Mouse (Mus musculus) inflammation-experienced regulatory T-cells, adult 6 months (primary cell): ENCODE results near the gene Hist1h1c. TPM values are rescaled to one million over a fixed set of nuclear protein-coding genes. Genes with fewer than 3 reads are reported as not detected.

Source experiments
- ATAC-seq: one replicate; pipeline ENCODE4 v1.8.0; 2017
- polyA plus RNA-seq, 3 experiments: library from polyadenylated mRNA; unstranded; fragments of 100-300 nt; shearing (Covaris generic); gene quantifications; one replicate each; pipeline ENCODE4 v1.2.1; 2017

Gene Hist1h1c
- polyA plus RNA-seq, 3 experiments from 2014 or later, result 8.7 to 14.8 (median 11.1) TPM

DNA sequence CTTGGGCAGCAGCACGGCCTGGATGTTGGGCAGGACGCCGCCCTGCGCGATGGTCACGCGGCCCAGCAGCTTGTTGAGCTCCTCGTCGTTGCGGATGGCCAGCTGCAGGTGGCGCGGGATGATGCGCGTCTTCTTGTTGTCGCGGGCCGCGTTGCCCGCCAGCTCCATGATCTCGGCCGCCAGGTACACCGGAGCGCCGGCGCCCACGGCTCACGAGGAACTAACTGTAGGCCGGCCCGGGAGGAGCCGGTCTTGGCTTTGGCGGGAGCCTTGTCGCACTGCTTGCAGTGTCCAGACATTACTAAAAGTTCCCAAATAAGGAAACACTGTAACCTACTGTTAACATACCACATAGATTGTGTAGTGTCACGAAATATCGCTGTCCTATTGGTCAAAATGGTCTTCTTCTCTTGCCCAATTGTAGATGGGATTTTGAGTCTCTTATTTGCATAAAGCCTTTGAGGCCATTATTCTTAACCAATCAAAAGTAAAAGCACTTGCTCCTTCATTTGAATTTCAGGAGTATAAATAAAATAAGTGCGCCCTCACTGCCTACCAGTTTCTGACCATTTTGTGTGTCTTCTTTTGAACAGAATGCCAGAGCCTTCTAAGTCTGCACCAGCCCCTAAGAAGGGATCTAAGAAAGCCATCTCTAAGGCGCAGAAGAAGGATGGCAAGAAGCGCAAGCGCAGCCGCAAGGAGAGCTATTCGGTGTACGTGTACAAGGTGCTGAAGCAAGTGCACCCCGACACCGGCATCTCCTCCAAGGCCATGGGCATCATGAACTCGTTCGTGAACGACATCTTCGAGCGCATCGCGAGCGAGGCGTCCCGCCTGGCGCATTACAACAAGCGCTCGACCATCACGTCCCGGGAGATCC is 7.8 kb downstream of the Hist1h1c start, which contains the start of gene Hist1h2bb:
Gene Hist1h2bb (plus strand): TSS at position 534 of the 880 bp plus-strand sequence.
- ATAC-seq, result peak; percentile 87

DNA sequence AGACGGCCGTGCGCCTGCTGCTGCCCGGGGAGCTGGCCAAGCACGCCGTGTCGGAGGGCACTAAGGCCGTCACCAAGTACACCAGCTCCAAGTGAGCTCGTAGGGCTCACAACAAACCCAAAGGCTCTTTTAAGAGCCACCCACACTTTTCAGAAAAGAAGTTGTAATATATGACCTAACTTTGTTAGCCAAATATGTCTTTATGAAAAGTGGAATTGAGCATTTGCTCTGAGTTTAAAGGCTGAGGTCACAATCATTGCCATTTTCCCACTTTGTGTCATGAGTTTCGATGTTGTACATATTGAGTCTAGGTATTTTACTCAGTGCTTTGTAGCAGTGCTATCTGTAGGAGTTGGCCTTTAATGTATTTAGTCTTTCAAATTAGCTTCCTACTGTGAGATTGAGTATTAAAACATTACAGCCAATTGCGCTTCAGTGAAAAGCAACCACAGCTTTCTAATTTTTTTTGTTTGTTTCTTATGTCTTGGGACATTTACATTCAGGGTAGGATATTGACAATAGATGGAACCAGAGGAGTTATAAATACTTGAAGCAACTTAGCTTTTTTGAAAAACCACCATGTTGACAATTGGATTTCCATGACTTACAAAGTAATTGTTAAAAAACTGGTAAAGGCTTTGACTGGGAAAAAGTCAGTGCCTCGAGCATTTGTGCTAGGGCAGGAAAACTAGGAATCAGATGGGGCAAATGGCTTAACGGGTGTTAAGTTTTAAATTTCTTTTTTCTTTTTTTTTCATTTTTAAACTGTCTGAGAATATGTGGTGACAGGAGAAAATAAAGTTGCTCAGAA is 8.7 kb downstream of the Hist1h1c start:
- no peak for ATAC-seq

DNA sequence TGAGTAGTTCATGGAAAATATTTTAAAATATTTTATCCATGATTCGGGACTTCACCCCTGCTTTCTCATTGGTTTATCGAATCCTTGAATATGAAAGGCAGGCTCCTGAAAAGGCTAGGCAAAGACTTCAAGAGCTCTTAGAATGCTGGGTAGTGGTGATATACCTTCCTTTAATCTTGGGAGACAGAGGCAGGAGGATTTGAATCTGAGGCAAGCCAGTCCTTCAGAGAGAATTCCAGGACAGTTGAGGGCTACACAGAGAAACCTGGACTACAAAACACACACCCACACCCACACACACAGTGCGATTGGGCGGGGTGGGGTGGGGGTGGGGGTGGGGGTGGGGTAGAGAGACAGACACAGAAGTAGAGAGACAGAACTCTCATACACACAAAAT is 9.3 kb downstream of the Hist1h1c start:
- ATAC-seq, result no peak

DNA sequence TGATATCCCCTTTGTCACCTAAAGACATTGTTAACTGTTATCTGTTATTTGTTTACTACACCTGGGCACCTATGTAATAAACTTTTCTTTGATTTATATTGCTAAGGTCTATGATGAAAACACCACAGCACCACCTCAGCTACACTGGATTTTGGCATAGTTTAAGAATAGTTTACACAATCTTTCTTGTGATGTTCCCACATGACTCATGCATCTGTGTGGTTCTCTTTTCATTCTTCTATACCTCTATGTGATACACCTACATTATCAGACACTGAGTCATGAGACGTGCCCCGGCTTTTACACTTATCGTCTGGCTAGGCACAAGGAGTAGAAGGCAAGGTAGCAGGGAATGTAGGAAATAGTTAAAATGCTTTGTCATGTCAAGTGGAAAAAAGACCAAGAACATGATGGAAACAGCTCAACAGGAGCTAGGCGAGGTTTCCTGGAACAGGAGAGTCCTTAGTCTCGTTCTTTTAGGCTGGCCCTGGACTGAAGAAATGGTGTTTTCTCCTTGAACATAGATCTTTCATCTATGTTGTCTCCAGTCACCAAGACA is 11.0 kb downstream of the Hist1h1c start:
- ATAC-seq, result no peak

DNA sequence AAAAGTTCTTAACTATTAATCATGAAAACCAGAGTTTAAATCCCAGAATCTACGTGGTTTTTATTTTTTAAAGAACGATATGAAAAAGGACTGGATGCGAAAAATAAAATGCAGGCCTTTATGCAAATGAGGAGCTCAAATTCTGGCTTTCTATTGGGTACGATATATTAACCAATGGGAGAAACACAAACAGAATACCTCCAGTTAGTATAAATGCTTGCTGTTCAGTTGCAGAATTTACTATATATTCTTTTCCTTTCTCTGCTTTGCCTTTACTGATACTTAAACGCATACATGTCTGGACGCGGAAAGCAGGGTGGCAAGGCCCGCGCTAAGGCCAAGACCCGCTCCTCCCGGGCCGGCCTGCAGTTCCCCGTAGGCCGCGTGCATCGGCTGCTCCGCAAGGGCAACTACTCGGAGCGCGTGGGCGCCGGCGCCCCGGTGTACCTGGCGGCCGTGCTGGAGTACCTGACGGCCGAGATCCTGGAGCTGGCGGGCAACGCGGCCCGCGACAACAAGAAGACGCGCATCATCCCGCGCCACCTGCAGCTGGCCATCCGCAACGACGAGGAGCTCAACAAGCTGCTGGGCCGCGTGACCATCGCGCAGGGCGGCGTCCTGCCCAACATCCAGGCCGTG is 12.3 kb downstream of the Hist1h1c start, which contains the start of gene Hist1h2ab:
Gene Hist1h2ab (plus strand): TSS at position 288 of the 639 bp plus-strand sequence.
- ATAC-seq, result peak; percentile 52

DNA sequence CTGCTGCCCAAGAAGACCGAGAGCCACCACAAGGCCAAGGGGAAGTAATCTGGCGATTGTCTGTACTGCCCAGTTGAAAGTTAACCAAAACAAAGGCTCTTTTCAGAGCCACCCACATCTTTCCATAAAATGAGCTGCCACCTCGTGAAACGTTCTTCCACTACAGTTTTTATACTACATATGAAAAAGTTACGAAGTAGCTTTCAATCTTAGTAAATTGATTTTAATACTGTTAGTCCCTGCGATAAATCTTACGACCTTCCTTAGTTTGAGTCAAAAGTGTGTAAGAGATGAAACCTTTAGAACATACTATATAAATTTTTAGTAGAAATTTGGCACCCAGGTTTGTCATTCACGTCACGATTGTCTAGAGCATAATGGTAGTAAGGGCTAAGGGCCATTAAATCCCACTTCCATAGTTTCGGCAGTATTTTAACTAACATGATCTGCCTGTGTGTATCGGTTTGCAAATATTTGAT is 12.9 kb downstream of the Hist1h1c start:
- ATAC-seq, result no peak

DNA sequence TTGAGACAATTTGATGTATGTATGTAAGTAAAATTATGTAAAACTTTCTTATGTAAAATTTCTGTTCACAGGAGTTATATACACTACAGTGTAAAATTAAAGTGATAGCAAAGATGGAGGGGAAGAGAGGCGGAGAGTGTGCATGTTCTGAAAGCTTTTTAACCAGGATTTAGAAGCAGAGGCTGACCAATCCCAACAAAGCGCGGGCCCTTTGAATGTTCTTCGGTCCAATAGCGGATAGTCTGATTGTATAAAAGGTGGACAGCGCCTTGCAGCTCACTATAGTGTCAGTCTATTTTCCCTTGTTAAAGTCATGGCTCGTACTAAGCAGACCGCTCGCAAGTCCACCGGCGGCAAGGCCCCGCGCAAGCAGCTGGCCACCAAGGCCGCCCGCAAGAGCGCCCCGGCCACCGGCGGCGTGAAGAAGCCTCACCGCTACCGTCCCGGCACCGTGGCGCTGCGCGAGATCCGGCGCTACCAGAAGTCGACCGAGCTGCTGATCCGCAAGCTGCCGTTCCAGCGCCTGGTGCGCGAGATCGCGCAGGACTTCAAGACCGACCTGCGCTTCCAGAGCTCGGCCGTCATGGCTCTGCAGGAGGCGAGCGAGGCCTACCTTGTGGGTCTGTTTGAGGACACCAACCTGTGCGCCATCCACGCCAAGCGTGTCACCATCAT is 13.6 kb downstream of the Hist1h1c start, which contains the start of gene Hist1h3b:
Gene Hist1h3b (plus strand): TSS at position 201 of the 675 bp plus-strand sequence.
- ATAC-seq, result peak; percentile 36

DNA sequence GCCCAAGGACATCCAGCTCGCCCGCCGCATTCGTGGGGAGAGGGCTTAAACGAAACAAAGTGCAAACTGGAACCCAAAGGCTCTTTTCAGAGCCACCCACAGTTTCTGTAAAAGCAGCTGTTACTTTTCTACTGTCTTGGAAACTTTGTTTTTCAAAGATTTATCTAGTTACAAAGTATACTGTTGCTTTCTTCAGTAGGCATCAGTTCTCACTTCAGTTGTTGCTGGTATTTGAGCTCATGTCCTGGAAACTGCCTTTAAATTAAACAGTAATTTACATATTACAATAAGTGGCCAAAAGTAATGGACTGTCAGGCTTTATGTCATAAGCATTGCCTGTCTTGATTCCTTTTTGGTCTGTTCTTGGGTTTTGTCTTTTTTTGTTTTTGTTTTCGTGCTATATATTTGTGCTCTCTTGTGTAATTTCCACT is 14.1 kb downstream of the Hist1h1c start:
- ATAC-seq, result no peak

DNA sequence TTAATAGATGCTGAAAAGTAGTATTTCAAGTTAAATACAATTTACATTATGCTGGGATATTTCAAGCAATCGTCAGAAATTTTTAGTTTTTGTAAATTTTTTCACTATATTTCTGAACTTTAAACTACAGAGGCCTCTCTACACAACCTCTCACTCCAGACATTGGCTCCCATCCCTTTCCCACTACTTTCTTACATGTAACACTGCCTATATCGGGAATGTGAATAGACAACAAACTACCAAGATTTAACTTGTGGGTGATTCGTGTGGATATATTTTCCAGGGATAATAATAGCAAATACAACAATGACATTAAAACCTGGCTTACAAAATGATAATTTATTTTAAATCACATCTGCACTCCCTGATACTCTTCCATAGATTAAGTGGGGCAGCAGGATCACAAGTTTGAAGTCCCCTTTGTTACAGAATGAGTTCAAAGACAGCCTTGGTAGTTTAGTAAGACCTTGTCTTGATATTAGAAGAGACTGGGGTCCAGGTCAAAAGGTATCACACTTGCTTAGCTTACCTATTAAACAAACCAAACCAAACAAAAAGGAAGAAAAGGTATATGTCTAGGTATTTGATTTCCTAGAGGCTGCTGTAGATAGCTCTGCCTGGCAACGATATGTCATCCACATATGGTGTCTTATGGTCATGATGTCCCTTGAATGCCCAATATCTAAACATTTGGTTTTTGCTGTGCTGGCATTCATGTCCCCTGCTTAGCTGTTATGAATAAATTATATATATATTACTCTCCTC is 14.9 kb downstream of the Hist1h1c start:
- no peak for ATAC-seq

DNA sequence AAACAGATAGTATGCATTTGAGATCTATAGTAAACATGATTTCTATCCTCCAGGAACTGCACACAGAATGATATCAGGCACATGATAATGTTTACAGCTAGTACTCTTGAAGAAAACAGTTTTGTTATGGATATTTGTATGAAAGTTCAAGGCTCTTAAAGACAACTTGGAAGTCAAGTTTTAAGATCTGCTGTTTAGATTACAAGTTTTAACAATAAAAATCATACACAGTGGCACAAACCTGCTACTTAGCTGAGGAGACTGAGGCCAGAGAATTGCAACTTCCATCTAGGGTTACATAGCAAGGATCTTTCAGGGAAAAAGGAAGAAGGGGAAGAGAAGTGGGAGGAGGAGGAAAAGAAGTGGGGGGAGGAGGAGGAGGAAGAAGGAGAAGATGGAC is 16.4 kb downstream of the Hist1h1c start:
- no peak for ATAC-seq

DNA sequence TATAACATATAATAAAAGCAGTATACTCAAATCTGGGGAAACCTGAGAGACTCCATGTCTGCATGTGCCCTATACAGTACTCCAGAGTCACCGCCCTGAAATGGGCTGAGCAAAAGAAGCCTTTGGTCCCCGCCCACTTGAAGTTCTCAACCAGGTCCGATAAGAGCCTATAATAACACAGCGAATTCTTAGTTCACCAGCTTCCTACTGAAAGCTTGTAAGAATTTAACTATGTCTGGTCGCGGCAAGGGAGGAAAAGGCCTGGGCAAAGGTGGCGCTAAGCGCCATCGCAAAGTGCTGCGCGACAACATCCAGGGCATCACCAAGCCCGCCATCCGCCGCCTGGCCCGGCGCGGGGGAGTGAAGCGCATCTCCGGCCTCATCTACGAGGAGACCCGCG is 18.2 kb downstream of the Hist1h1c start, which contains the start of gene Hist1h4b:
Gene Hist1h4b (plus strand): TSS at position 224 of the 400 bp plus-strand sequence.
- peak; percentile 63 for ATAC-seq

DNA sequence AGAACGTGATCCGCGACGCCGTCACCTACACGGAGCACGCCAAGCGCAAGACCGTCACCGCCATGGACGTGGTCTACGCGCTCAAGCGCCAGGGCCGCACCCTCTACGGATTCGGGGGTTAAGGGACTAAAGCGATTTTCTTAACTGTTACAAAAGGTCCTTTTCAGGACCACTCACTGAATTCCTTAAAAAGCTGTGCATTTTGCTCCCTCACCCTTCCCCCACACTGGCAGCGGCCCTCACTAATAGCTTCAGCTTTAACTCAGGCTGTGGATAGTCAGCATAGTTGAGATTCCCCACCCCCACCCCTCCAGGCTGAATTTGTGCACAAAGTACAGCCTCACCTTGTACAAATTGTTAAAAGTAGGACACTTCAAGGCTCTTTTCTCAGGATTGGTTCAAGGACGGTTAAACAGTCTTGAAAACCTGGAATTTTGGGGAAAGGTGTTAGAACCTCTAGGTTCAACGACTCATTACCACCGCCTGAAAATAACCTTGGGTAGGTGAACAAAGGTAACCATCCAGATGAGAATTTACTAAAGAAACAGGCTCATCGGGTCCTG is 18.7 kb downstream of the Hist1h1c start:
- no peak for ATAC-seq

DNA sequence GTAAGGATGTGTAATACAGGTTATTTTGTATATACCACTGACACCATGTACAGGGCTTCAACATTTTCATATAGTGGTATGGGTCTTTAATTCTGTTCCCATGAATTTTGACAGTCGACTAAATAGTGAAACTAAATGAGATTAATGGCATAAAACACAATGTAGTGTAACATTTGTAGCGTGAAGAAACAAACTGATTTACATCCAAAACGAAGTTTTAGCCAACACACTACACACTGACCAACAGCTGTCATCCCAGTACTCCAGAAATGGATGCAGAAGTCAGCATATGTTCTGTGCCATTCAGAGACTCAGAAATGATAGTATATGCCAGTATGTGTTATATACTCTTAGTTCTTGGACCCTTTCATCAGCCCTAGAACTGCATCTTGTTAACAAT is 19.3 kb downstream of the Hist1h1c start:
- ATAC-seq, result no peak

DNA sequence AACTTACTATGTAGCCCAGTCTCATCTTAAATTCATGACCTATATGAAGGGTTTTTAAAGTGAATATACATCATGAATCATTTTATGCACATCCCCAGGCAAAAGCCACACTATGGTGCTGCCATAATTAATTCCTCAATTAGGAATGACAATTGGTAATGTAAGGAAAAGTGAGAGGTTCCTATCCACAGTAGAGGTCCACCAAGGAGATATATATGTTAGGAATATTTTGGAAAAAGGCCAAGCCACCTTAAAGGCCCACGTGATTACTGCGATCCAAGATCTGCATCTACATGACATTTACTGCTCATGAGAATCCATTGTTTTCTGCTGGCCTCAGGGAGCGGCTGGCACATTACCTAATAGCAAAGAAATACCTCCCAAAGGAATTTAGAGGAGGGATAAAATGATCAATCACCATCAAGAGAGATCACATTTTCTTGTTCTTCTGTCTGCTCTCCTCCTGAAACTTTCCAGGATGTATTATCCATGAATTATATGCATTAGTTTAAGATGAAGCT is 20.7 kb downstream of the Hist1h1c start:
- ATAC-seq, result no peak

DNA sequence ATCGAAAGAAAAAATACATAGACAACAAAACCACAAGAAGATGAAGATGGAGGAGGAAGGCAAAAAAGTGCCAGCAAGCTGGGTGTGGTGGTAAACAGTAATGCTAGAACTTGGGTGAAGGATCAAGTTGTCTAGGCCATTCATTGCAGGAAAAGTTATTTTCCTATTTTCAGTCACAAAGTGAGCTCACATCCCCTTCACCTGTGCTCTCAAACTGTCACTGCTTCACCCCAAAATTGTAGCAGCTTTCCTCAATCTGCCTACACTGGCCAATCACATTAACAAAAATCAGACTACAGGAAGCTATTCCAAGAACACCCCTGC is 21.3 kb downstream of the Hist1h1c start:
- no peak for ATAC-seq

DNA sequence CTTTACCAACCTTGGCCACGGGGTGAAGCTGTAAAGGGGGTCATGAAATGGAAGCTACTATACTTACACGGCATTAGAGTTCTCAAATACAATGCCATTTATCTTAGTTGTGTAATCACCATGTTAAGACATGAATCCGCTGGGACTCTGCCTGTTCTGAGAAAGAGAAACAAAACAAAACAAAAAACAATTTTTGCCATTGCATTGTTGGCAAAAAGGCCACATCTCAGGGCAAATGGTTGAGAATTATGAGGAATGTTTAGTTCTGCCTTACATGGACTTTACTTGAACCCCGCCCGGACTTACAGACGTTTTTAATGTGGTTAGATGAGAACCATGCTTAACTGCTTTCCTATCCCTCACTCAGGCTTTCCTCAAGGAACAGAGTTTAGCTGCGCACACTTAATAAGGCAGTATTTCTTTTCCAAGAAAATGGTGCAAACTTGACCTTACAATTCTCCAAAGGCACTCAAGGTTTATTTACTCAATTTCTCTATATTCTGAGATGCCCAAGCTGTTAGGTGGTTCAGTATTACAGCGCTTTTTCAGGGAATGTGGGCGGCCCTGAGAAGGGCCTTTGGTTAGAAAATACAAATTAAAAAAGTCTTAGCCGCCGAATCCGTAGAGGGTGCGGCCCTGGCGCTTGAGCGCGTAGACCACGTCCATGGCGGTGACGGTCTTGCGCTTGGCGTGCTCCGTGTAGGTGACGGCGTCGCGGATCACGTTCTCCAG is 21.8 kb downstream of the Hist1h1c start:
- no peak for ATAC-seq

DNA sequence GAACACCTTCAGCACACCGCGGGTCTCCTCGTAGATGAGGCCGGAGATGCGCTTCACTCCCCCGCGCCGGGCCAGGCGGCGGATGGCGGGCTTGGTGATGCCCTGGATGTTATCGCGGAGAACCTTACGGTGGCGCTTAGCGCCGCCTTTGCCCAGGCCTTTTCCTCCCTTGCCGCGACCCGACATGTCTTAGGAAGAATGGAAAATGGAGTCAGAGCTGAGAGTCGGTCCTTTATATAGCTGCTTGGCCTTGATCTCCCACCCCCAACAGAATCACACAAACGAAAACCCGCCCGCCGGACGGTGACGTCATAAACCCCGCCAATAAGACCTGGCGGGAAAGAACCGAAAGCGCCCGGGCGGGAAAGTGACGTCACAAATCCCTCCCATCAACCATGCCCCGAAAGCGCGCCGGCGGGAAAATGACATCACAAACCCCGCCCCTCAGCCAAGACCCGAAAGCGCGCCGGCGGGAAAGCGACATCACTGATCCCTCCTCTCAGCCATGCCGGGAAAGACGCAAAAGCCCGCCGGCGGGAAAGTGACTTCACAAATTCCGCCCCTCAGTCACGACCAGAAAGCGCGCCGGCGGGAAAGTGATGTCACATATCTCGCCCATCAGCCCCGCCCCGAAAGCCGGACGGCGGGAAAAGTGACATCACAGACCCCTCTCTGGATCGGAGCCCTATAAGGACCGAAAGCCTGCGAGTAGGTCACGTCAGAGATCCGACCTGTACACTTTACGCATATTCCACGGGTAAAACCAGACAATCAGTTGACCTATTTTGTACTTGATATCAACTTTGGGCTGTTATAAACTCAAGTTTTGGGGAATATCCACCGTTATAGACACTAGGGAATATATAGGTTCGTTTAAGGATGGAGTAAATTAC is 22.6 kb downstream of the Hist1h1c start, which contains the start of gene Hist1h4a:
Gene Hist1h4a (minus strand): TSS at position 259 of the 893 bp plus-strand sequence.
- ATAC-seq, result peak; percentile 63
